Mouse (Mus musculus): ENCODE results near the gene Tbl1x.

- no peak for TF ChIP-seq POLR2A (IDR thresholded peaks at IDR 0.05; ENCODE audit: insufficient read depth, low read depth, low read length)
- TF ChIP-seq CTCF (IDR thresholded peaks at IDR 0.05), result no peak
Observed at GRCm38 (mm10) chrX:77650246-77650645, 139.4 kb downstream of the Tbl1x start.
